Mouse (Mus musculus) intestine, embryonic 14.5 days (tissue): ENCODE measurements around the gene Cldn19. TPM values are rescaled to one million over a fixed set of nuclear protein-coding genes. Genes with fewer than 3 reads are reported as not detected.

ENCODE experiments used
- ATAC-seq: fragments of 200-750 bp; cut with Nextera tagmentation; replicated peaks from 2 replicates; pipeline ENCODE4 v1.8.0; 2017; ENCODE audit warnings: low read depth, moderate number of reproducible peaks, moderate TSS enrichment, moderate library complexity; ENCODE audit not compliant: low FRiP score, low TSS enrichment
- DNase-seq: peaks from one replicate; pipeline ENCODE4 v3.0.0-alpha.2; 2018; ENCODE audit warnings: low spot score
- H3K27ac ChIP-seq: fragments of 300-500 bp; sonication (generic); 2 replicates; pipeline ENCODE4 v1.5.1; 2014; ENCODE audit warnings: low read depth, mild to moderate bottlenecking, control low read depth
- H3K27me3 ChIP-seq: fragments of 300-500 bp; sonication (generic); replicated peaks from 2 replicates; pipeline ENCODE4 v1.6.1; 2014; ENCODE audit warnings: low read length, control low read depth; ENCODE audit not compliant: control insufficient read depth, insufficient read depth
- H3K36me3 ChIP-seq: fragments of 300-500 bp; sonication (generic); 2 replicates; pipeline ENCODE4 v1.6.1; 2014; ENCODE audit warnings: low read length, control low read depth; ENCODE audit not compliant: control insufficient read depth, insufficient read depth
- H3K4me1 ChIP-seq: fragments of 300-500 bp; sonication (generic); replicated peaks from 2 replicates; pipeline ENCODE4 v1.6.1; 2014; ENCODE audit warnings: low read length, control low read depth, mixed read lengths; ENCODE audit not compliant: control insufficient read depth, insufficient read depth
- H3K4me2 ChIP-seq: fragments of 300-500 bp; sonication (generic); 2 replicates; pipeline ENCODE4 v1.6.1; 2014; ENCODE audit warnings: low read length
- H3K4me3 ChIP-seq: fragments of 300-500 bp; sonication (generic); 2 replicates; pipeline ENCODE4 v1.5.1; 2014; ENCODE audit warnings: low read depth, low read length, control low read depth, mixed read lengths
- H3K9ac ChIP-seq: fragments of 300-500 bp; sonication (generic); 2 replicates; pipeline ENCODE4 v1.6.1; 2014; ENCODE audit warnings: mild to moderate bottlenecking, low read length
- H3K9me3 ChIP-seq: fragments of 300-500 bp; sonication (generic); 2 replicates; pipeline ENCODE4 v1.6.1; 2016; ENCODE audit warnings: low read length, control low read depth; ENCODE audit not compliant: control insufficient read depth
- WGBS: fragments of 180-500 bp; shearing (Covaris S2); extraction: QIAGEN DNeasy Blood & Tissue Kit; methylation state at CpG from one replicate; pipeline ENCODE4 v1.1.7; 2014; 5-methylcytosine and 5-hydroxymethylcytosine counted together
- polyA plus RNA-seq: library from polyadenylated mRNA; unstranded; fragments of >200 nt; fragmentation: Nextera tagmentation; extraction: Ambion mirVana; gene quantifications from 2 replicates; pipeline ENCODE4 v1.2.1, GENCODE M21; 2014

Gene Cldn19
- polyA plus RNA-seq, 1 experiment from 2014 or later = not detected

DNA sequence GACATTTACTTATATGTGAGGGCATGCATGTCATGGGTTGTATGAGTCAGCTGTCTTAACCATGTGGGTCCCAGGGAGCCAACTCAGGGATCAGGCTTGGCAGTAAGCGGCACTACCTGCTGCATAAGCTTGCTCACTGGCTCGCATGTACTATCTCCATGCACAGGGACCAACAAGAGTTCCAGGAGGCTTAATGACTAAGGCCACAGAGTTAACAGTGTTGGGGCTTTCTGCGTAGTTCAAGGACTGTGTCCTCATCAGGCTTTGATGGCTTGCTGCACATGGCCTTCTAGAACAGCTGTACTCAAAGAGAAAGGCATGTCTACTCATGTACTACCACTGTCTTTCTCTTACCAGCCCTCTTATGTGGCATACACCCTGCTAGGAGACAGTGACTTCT lies 45.5 kb downstream of the Cldn19 start:
- Histone ChIP-seq H3K4me3 (no peak overlapping the region), H3K36me3 (no peaks in the 10 kb centered on the region), H3K27me3 (no peaks in the 10 kb centered on the region), H3K4me1 (no peaks in the 10 kb centered on the region), H3K9ac (no peak overlapping the region), H3K27ac (no peak overlapping the region), H3K9me3 (no peaks in the 10 kb centered on the region), H3K4me2 (no peak overlapping the region)
- ATAC-seq (no peak), DNase-seq (no peak)
- 94% methylated on average over 3 of the region's 3 CpGs for WGBS

GRCm38 (mm10) chr4:119301777-119302176 lies 46.6 kb downstream of the Cldn19 start:
- no peak overlapping the region for H3K9ac ChIP-seq
- H3K4me2 ChIP-seq = no peak overlapping the region
- no peak overlapping the region for H3K27ac ChIP-seq
- no peak overlapping the region for H3K4me3 ChIP-seq
- no peak for DNase-seq
- WGBS = 82% methylated on average over 3 of the region's 3 CpGs
- H3K27me3 ChIP-seq = no peaks in the 10 kb centered on the region
- H3K4me1 ChIP-seq = no peaks in the 10 kb centered on the region
- no peaks in the 10 kb centered on the region for H3K9me3 ChIP-seq
- no peaks in the 10 kb centered on the region for H3K36me3 ChIP-seq
- no peak for ATAC-seq

DNA sequence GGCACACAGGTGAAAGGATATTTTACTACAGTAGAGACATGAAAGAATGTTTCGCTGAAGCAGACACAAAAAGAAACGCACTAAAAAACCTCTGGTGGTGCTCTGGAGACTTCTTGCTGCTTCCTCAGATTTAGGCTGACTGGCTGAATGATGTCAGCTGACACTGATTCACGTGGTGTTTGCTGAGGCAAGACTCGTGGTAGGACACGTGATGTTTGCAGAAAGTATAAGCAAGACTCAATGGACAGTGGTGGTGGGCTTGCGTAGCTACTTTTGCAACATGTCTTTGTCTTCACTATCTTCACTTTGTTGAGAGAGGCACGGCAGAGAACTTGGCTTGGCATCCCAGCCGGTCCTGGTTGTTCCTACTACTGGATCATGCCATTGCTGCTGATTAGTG lies 48.1 kb downstream of the Cldn19 start:
- WGBS = 92% methylated on average over 8 of the region's 8 CpGs
- H3K4me3 ChIP-seq = no peak overlapping the region
- H3K9ac ChIP-seq = no peak overlapping the region
- H3K9me3 ChIP-seq = no peaks in the 10 kb centered on the region
- H3K4me1 ChIP-seq = no peaks in the 10 kb centered on the region
- no peaks in the 10 kb centered on the region for H3K27me3 ChIP-seq
- no peak overlapping the region for H3K4me2 ChIP-seq
- H3K27ac ChIP-seq = no peak overlapping the region
- H3K36me3 ChIP-seq = peaks cover 3% of the 10 kb centered on the region; the same call in 1 of the 2 replicates
- no peak for DNase-seq
- ATAC-seq = no peak

GRCm38 (mm10) chr4:119305418-119305817 lies 50.2 kb downstream of the Cldn19 start:
- Histone ChIP-seq H3K4me1 (no peaks in the 10 kb centered on the region), H3K9me3 (no peaks in the 10 kb centered on the region), H3K36me3 (peaks cover 19% of the 10 kb centered on the region), H3K27me3 (no peaks in the 10 kb centered on the region), H3K4me3 (no peak overlapping the region), H3K4me2 (no peak overlapping the region), H3K9ac (no peak overlapping the region), H3K27ac (no peak overlapping the region)
- WGBS = 67% methylated on average over 5 of the region's 5 CpGs
- no peak for ATAC-seq
- DNase-seq = no peak

Other genes starting within 250 kb of the Cldn19 start
- gene Slc2a1, start 146.7 kb upstream of the Cldn19 start, polyA plus RNA-seq = 131 and 132 TPM in 2 replicates
- gene Zfp691, start 81.2 kb upstream of the Cldn19 start, polyA plus RNA-seq = 6.7 and 7.7 TPM in 2 replicates
- gene Ermap, start 65.4 kb upstream of the Cldn19 start, polyA plus RNA-seq = 0.34 and 0.42 TPM in 2 replicates
- gene Svbp, start 60.1 kb upstream of the Cldn19 start, polyA plus RNA-seq = 143 and 144 TPM in 2 replicates
- not detected in 2 replicates for gene Tmem269, start 37.2 kb upstream of the Cldn19 start, polyA plus RNA-seq
- 27.0 and 28.4 TPM in 2 replicates for gene AU022252, start 22.7 kb upstream of the Cldn19 start, polyA plus RNA-seq
- 35.7 and 38.2 TPM in 2 replicates for gene P3h1, start 22.5 kb upstream of the Cldn19 start, polyA plus RNA-seq
- 678 and 713 TPM in 2 replicates for gene Ybx1, start 39.2 kb downstream of the Cldn19 start, polyA plus RNA-seq
- 106 and 110 TPM in 2 replicates for gene Ppih, start 65.1 kb downstream of the Cldn19 start, polyA plus RNA-seq
- gene Ccdc30, start 160.1 kb downstream of the Cldn19 start, polyA plus RNA-seq = 4.1 and 5.1 TPM in 2 replicates
- gene Ppcs, start 167.0 kb downstream of the Cldn19 start, polyA plus RNA-seq = 36.5 and 39.8 TPM in 2 replicates
- 0.12 and 0.28 TPM in 2 replicates for gene Zmynd12, start 167.4 kb downstream of the Cldn19 start, polyA plus RNA-seq
- 1.0 and 1.4 TPM in 2 replicates for gene Rimkla, start 237.2 kb downstream of the Cldn19 start, polyA plus RNA-seq